Mouse (Mus musculus) heart, adult 2 months (tissue): ENCODE data around the gene Plch2.

Experiments
- CTCF ChIP-seq: fragments of 200-600 bp; IDR thresholded peaks from 2 replicates; pipeline ENCODE4 v1.8.1; 2022; ENCODE audit warnings: antibody characterized with exemption, mild to moderate bottlenecking, moderate library complexity
- EP300 ChIP-seq: fragments of 200-500 bp; IDR thresholded peaks from 2 replicates; pipeline ENCODE4 v1.6.1; 2011; ENCODE audit warnings: low read depth, low read length, control low read depth; ENCODE audit not compliant: insufficient read depth
- POLR2A ChIP-seq: fragments of 200-500 bp; IDR thresholded peaks from 2 replicates; pipeline ENCODE4 v1.6.1; 2011; ENCODE audit warnings: mild to moderate bottlenecking, low read depth, low read length, control low read depth; ENCODE audit not compliant: insufficient read depth

- TF ChIP-seq POLR2A (no peak), CTCF (no peak), EP300 (no peak)
Measured at GRCm38 (mm10) chr4:154934800-154935199, 121.8 kb downstream of the Plch2 start.
